Comparison of ENCODE assay signal across 22 mouse cellular contexts in the genomic region with DNA sequence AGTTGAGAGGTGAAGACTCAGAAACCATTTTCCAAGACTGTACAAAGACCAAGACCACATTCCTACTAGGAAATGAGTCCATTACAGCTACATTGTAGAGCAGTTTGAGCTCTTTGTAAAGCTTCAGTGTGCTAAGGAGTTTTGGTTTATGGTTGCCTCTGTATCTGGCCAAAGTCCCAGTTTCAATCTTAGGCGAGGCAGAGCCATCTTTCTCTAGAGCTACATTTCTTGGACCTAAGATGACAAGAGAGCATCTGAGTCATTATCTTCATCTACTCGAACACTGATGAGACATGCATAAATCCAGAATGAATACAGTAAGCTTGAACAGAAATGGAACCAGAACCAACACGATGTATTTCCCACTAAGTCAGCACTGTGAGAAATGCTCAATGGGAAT.
DNase-seq lines count a peak whose midpoint lies in the region; ATAC-seq lines count a peak whose summit lies in the region.
"Had no signal": no experiment of that assay in that cellular context is flagged by ENCODE, and none has a peak within 500 bp of the region (broad histone marks: within the 10 kb centered on the region; RNA-seq: fewer than 3 reads in every experiment).

No protein-coding gene starts in this region.

- no peak overlapping the region for H3K4me3 ChIP-seq in kidney, embryonic 14.5 days (ENCODE audit: low read length)
- H3K4me3 ChIP-seq: hindbrain, embryonic 13.5 days; intestine, embryonic 15.5 days had no signal

- no peak for DNase-seq in frontal cortex, postnatal 25 days (ENCODE audit: low spot score in 2 of 2)
- DNase-seq in 3T3-L1 (ENCODE audit: low read depth, low spot score) = peak; percentile 53
- DNase-seq in brain, adult 2 months (ENCODE audit: low read depth, low spot score) = peak; percentile 50
- DNase-seq in heart, adult 18-20 months = no peak
- DNase-seq: adrenal gland, adult 8-10 months; adrenal gland, postnatal 25 days; B cell, adult 2 months; cerebellum, adult 18-20 months; cerebellum, adult 9-10 months; cerebellum, postnatal 14 days; forebrain, postnatal 0 days; gastrocnemius, postnatal 25 days; kidney, adult 11 months had no signal

- no peak overlapping the region for H3K9ac ChIP-seq in kidney, embryonic 14.5 days (ENCODE audit: low read depth, low read length)
- H3K9ac ChIP-seq: forebrain, postnatal 0 days; hindbrain, embryonic 13.5 days; intestine, embryonic 15.5 days had no signal

- no peak overlapping the region for H3K4me2 ChIP-seq in kidney, embryonic 14.5 days (replicated peaks; ENCODE audit: low read depth, low read length)
- H3K4me2 ChIP-seq: heart, embryonic 11.5 days; hindbrain, embryonic 13.5 days; intestine, embryonic 15.5 days had no signal

- peak; percentile 72 for ATAC-seq in frontal cortex, adult (ENCODE audit: low TSS enrichment)
- no peak for ATAC-seq in kidney, embryonic 14.5 days (ENCODE audit: low FRiP score, low TSS enrichment)
- ATAC-seq: forebrain, embryonic 14.5 days; forebrain, postnatal 0 days; hindbrain, embryonic 16.5 days; intestine, embryonic 15.5 days had no signal

- no peaks in the 10 kb centered on the region for H3K9me3 ChIP-seq in kidney, embryonic 14.5 days (ENCODE audit: control insufficient read depth, low read length)
- H3K9me3 ChIP-seq: G1E; hindbrain, embryonic 13.5 days; intestine, embryonic 15.5 days had no signal

- H3K27ac ChIP-seq in kidney, embryonic 14.5 days (ENCODE audit: low read depth, low read length) = no peak overlapping the region
- H3K27ac ChIP-seq: hindbrain, embryonic 13.5 days; intestine, embryonic 15.5 days had no signal

- no peaks in the 10 kb centered on the region for H3K27me3 ChIP-seq in kidney, embryonic 14.5 days (ENCODE audit: control insufficient read depth, insufficient read depth, low read length)
- H3K27me3 ChIP-seq: CH12.LX; hindbrain, embryonic 13.5 days; intestine, embryonic 15.5 days had no signal

- H3K36me3 ChIP-seq in kidney, embryonic 14.5 days (ENCODE audit: control insufficient read depth, insufficient read depth, low read length) = no peaks in the 10 kb centered on the region; the same call in 1 of the 2 replicates
- H3K36me3 ChIP-seq: hindbrain, embryonic 13.5 days; intestine, embryonic 15.5 days had no signal

- 88% methylated on average over 3 of the region's 3 CpGs for WGBS in kidney, embryonic 14.5 days

- peaks cover 14% of the 10 kb centered on the region for H3K4me1 ChIP-seq in kidney, embryonic 14.5 days (ENCODE audit: control insufficient read depth, insufficient read depth, low read length)

Comparison
In these comparisons a context has a peak if more than half of its experiments do, and no peak if none do; other contexts are left out.
1. DNase-seq: peak in 3T3-L1 (single experiment) and brain, adult 2 months (single experiment); none in frontal cortex, postnatal 25 days (0 of 2) and heart, adult 18-20 months (0 of 2).